Mouse (Mus musculus) megakaryocyte, embryonic 14.5 days (primary cell): ENCODE measurements around the gene Gm9903.

Experiments
- FLI1 ChIP-seq: IDR thresholded peaks from 2 replicates; pipeline ENCODE4 v1.6.1; 2012; ENCODE audit warnings: low read length, inconsistent platforms, mixed read lengths
- GATA1 ChIP-seq: IDR thresholded peaks from 3 replicates; pipeline ENCODE4 v1.6.1; 2012; ENCODE audit warnings: mixed read lengths, low read length, inconsistent platforms, borderline replicate concordance

- TF ChIP-seq GATA1 = no peak
- TF ChIP-seq FLI1 = no peak
These were observed 21.8 kb downstream of the Gm9903 start for GRCm38 (mm10) chr5:33651541-33651920.
